Mouse (Mus musculus) thymus, postnatal 25 days (tissue): Measurements from ENCODE around the gene Aoc1.

Source experiments
- DNase-seq: peaks from one replicate; pipeline ENCODE4 v3.0.0; 2022

Gene Aoc1

DNA sequence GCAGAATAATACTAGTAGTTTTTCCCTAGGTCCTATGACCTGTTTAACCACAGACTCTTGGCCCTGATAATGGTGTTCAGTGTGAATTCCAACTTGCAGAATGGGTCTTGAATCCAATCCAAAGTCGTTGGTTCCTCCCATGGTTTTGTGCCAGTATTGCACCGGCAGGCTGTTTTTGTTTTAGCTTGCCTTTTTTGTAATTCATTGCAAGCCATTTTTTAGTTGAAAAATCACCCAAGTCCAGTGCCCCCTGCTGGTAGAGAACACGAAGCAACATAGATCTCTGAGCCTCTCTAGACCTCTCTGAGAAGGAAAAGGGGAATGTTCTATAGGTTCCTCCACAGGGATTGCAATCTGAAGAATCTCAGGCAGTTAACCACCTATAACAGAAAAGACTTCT is 39.3 kb downstream of the Aoc1 start:
- DNase-seq = peak; percentile 14

GRCm38 (mm10) chr6:48913587-48913986 is 40.9 kb downstream of the Aoc1 start:
- no peak for DNase-seq

DNA sequence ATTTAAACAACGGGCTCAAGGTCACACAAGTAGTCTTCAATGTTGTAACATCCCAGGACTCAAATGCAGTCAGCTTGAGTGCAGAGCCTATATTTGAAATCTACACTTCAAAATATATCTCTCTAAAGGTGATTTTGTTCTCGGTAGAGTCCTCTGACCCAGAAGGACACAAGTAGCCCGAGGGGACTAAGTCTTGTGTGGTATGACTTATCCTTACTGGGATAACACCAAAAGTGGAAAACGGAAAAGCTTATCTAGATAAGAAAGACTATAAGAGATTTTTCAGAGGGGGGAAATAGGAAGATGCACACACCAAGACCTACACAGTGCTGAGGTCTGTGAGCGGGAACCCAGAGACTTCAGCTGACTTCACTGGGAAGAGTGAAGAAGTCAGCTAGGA is 56.9 kb downstream of the Aoc1 start, which contains the start of gene 1600015I10Rik:
Gene 1600015I10Rik, plus strand, starts transcription at position 301 of the 400 bp plus-strand sequence.
- no peak for DNase-seq

- no peak for DNase-seq
Measured at GRCm38 (mm10) chr6:48949596-48949995, 76.9 kb downstream of the Aoc1 start.

DNA sequence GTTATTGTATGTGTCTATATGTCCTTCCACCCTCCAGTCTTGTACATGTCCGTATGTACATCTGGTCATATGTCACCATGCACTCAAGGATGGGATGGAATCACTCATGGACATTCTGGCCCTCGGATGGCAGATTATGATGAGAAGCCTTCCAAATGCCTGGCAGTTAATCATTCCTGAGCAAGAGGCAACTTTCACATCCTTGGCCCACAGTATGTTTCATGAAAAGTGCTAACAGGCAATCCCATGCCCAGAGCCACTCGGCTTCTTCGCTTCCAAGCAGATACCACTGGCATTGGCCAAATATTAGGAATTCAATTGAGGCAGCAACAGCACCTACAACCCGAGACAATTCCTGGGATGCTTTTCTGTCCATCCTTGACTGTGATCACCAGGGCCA is 78.0 kb downstream of the Aoc1 start:
- DNase-seq = no peak

- DNase-seq = no peak
Measured at GRCm38 (mm10) chr6:48951630-48952029, 78.9 kb downstream of the Aoc1 start.

DNA sequence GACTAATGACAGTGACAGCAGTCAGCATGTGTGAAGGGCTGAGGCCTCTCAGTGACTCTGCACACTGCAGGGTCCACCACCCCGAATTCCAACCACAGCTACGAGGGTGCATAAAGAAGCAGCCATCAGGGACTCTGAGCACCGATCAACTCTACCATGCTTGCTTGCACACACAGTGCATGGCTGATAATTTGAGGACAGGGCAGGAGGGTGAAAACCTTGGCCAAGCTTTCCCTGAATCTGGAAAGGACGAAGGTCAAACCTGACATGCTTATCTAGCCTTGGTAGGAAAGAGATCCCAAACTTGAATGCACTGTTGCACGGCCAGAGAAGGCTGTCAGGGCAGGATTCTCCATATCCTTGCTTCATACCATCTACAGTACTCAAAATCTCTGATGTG is 80.5 kb downstream of the Aoc1 start:
- no peak for DNase-seq

DNA sequence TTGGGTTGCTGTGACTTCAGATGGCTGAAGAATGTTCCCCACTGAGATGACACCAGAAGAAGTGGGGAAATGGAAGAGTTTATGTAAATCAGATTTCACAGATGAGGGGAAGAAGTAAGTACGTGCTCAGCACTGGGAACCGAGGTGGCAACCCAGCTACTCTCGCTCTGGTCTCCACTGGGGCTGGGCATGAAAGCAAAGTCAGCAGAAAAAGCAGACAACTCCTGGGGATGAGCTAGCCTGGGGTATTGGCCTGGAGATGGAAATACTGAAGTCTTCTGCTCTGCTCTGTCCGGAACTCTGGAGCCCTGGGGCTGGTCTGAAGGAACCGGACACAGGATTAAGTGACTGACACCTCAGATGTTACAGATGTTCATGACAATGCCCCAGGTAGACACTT is 81.5 kb downstream of the Aoc1 start:
- no peak for DNase-seq

GRCm38 (mm10) chr6:48954946-48955345 is 82.2 kb downstream of the Aoc1 start:
- peak; percentile 29 for DNase-seq

DNA sequence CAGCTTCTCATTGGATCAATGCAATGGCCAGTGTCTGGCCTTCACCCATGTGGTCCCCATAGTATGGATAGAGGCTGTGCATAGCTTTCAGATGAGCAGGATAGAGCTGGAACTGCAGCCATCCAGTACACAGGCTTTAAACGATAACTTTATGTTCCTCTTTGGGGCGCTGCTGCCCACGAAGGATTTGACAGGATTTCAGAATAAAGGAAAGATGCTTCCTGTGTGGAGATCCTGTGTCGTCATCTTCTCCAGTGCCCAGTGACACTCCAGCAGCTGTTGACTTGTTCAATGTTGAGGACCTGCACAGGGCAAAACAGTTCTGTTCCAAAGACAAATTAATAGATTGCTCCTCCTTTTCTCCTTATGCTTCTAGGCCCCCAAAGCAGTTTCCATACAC is 84.1 kb downstream of the Aoc1 start:
- DNase-seq = no peak

GRCm38 (mm10) chr6:48958053-48958452 is 85.4 kb downstream of the Aoc1 start:
- no peak for DNase-seq
